Mouse (Mus musculus) hindbrain, embryonic 16.5 days (tissue): ENCODE data around the gene Olfr807. TPM values are rescaled to one million over a fixed set of nuclear protein-coding genes. Genes with fewer than 3 reads are reported as not detected.

ENCODE experiments used
- ATAC-seq: fragments of 200-750 bp; cut with Nextera tagmentation; 2 replicates; pipeline ENCODE4 v1.8.0; 2017; ENCODE audit warnings: moderate TSS enrichment, moderate library complexity
- H3K27ac ChIP-seq: fragments of 300-500 bp; sonication (generic); 2 replicates; pipeline ENCODE4 v1.5.1; 2014; ENCODE audit warnings: low read depth, mild to moderate bottlenecking, control low read depth, low read length, moderate library complexity
- H3K27me3 ChIP-seq: fragments of 300-500 bp; sonication (generic); replicated peaks from 2 replicates; pipeline ENCODE4 v1.6.1; 2014; ENCODE audit warnings: low read length; ENCODE audit not compliant: control insufficient read depth, insufficient read depth
- H3K36me3 ChIP-seq: fragments of 300-500 bp; sonication (generic); 2 replicates; pipeline ENCODE4 v1.6.1; 2014; ENCODE audit warnings: mild to moderate bottlenecking, low read length, moderate library complexity, mixed read lengths; ENCODE audit not compliant: control insufficient read depth, insufficient read depth
- H3K4me1 ChIP-seq: fragments of 300-500 bp; sonication (generic); 2 replicates; pipeline ENCODE4 v1.6.1; 2014; ENCODE audit warnings: low read depth, low read length; ENCODE audit not compliant: control insufficient read depth, insufficient read depth
- H3K4me2 ChIP-seq: fragments of 300-500 bp; sonication (generic); 2 replicates; pipeline ENCODE4 v1.6.1; 2014; ENCODE audit warnings: mild to moderate bottlenecking, low read length, control low read depth, moderate library complexity
- H3K4me3 ChIP-seq: fragments of 300-500 bp; sonication (generic); 2 replicates; pipeline ENCODE4 v1.5.1; 2014; ENCODE audit warnings: mild to moderate bottlenecking, low read length, control low read depth, moderate library complexity
- H3K9ac ChIP-seq: fragments of 300-500 bp; sonication (generic); 2 replicates; pipeline ENCODE4 v1.6.1; 2014; ENCODE audit warnings: low read depth, mild to moderate bottlenecking, control low read depth, low read length, moderate library complexity
- H3K9me3 ChIP-seq: fragments of 300-500 bp; sonication (generic); 2 replicates; pipeline ENCODE4 v1.6.1; 2014; ENCODE audit warnings: mild to moderate bottlenecking, low read length, moderate library complexity; ENCODE audit not compliant: control insufficient read depth
- WGBS: fragments of 180-500 bp; shearing (Covaris S2); extraction: QIAGEN DNeasy Blood & Tissue Kit; methylation state at CpG from one replicate; pipeline ENCODE4 v1.1.7; 2014; 5-methylcytosine and 5-hydroxymethylcytosine counted together
- polyA plus RNA-seq: library from polyadenylated mRNA; unstranded; fragments of >200 nt; fragmentation: Nextera tagmentation; extraction: Ambion mirVana; gene quantifications from 2 replicates; pipeline ENCODE4 v1.2.1, GENCODE M21; 2015

The Olfr807 gene
- not detected in 2 replicates for polyA plus RNA-seq

DNA sequence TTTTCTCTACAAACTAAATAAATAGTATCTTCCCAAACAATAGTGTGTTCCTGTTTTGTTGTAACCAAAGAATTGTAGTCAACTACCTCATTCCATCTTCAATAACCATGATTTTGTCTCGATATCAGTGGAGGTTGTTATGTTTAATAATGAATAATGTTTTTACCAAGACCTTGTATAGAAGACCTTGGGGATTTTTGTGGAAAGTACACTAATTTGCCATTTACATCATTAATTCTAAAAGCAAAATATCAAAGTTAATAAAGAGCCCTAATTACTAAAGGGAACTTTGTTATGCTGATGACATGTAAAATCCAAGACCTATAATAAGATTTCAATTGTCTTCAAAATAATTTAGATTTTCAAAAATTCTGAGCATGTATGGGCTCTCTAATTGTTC, at the start of gene Olfr807:
Olfr807 (minus strand) TSS at position 101 of the 400 bp plus-strand sequence.
- no peak for ATAC-seq
- H3K9me3 ChIP-seq = no peaks in the 10 kb centered on the region
- no peaks in the 10 kb centered on the region for H3K4me1 ChIP-seq
- no peak within 1 kb of the TSS for H3K4me2 ChIP-seq
- H3K27ac ChIP-seq = no peak within 1 kb of the TSS
- H3K36me3 ChIP-seq = no peaks in the 10 kb centered on the region
- WGBS = 88% methylated on average over 1 of the region's 1 CpGs
- no peaks in the 10 kb centered on the region for H3K27me3 ChIP-seq
- H3K9ac ChIP-seq = no peak within 1 kb of the TSS
- no peak within 1 kb of the TSS for H3K4me3 ChIP-seq

- Histone ChIP-seq H3K9ac (no peak within 1 kb of the TSS), H3K4me1 (no peaks in the 10 kb centered on the region), H3K36me3 (no peaks in the 10 kb centered on the region), H3K4me3 (no peak within 1 kb of the TSS), H3K4me2 (no peak within 1 kb of the TSS), H3K9me3 (no peaks in the 10 kb centered on the region), H3K27me3 (no peaks in the 10 kb centered on the region), H3K27ac (no peak within 1 kb of the TSS)
- 87% methylated on average over 4 of the region's 4 CpGs for WGBS
- ATAC-seq = no peak
These were observed 46.7 kb upstream of the Olfr807 start, which contains the start of gene Olfr811 for GRCm38 (mm10) chr10:129804296-129804695. Gene Olfr811 (minus strand): TSS chr10:129804396.

DNA sequence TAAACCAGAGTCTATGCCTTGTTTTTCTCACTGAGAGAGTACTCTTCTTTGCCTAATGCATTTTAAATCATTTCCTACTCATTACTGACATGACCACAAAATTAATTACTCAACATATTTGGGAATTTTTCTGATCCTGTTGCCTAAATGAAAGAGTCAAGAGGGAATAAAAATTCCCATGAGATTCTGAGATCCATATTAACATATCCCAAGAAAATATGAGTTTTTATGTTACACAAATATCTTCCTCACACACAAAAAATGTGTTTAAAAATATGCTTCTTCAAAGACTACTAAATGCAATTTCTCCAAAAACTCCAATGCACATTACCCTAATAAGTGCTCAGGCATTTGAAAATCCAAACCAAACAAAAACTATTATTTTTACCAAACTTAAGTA, 37.2 kb upstream of the Olfr807 start, which contains the start of gene Olfr810:
Olfr810 (minus strand) TSS at position 101 of the 400 bp plus-strand sequence.
- H3K9me3 ChIP-seq = no peaks in the 10 kb centered on the region
- no peaks in the 10 kb centered on the region for H3K36me3 ChIP-seq
- ATAC-seq = no peak
- no peak within 1 kb of the TSS for H3K4me2 ChIP-seq
- no peaks in the 10 kb centered on the region for H3K4me1 ChIP-seq
- no peaks in the 10 kb centered on the region for H3K27me3 ChIP-seq
- no peak within 1 kb of the TSS for H3K27ac ChIP-seq
- no peak within 1 kb of the TSS for H3K9ac ChIP-seq
- H3K4me3 ChIP-seq = no peak within 1 kb of the TSS

GRCm38 (mm10) chr10:129778123-129778522, 20.5 kb upstream of the Olfr807 start:
- H3K9me3 ChIP-seq = no peaks in the 10 kb centered on the region
- no peaks in the 10 kb centered on the region for H3K36me3 ChIP-seq
- H3K4me1 ChIP-seq = no peaks in the 10 kb centered on the region
- H3K27ac ChIP-seq = no peak overlapping the region
- H3K4me2 ChIP-seq = no peak overlapping the region
- no peaks in the 10 kb centered on the region for H3K27me3 ChIP-seq
- no peak overlapping the region for H3K9ac ChIP-seq
- H3K4me3 ChIP-seq = no peak overlapping the region
- no peak for ATAC-seq

- no peaks in the 10 kb centered on the region for H3K36me3 ChIP-seq
- H3K4me2 ChIP-seq = no peak within 1 kb of the TSS
- no peak within 1 kb of the TSS for H3K27ac ChIP-seq
- H3K9ac ChIP-seq = no peak within 1 kb of the TSS
- ATAC-seq = no peak
- no peaks in the 10 kb centered on the region for H3K27me3 ChIP-seq
- H3K4me3 ChIP-seq = no peak within 1 kb of the TSS
- no peaks in the 10 kb centered on the region for H3K4me1 ChIP-seq
- H3K9me3 ChIP-seq = no peaks in the 10 kb centered on the region
These were observed 16.7 kb upstream of the Olfr807 start, which contains the start of gene Olfr809 for GRCm38 (mm10) chr10:129774338-129774737. Gene Olfr809 (plus strand): TSS chr10:129774638.

DNA sequence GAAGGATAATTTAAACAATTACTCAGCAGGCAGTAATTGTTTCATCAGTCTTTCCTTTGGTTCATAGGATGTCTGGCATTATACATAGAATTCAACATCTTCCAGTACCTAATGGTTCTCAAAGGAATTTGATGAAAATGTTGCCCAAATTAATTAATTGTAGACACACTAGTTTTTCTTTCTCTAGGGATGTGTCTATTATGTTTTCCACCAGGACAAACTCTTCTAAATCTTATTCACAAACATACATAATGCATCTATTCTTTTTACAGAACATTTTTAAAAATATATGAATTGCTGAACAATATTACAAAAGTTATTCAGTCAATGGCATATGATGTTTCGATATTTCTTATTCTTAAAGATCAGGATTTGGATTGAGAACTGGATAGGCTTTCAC, 7.6 kb upstream of the Olfr807 start, which contains the start of gene Olfr808:
Olfr808 (plus strand) TSS at position 301 of the 400 bp plus-strand sequence.
- no peak within 1 kb of the TSS for H3K4me3 ChIP-seq
- H3K27me3 ChIP-seq = no peaks in the 10 kb centered on the region
- no peak within 1 kb of the TSS for H3K4me2 ChIP-seq
- no peaks in the 10 kb centered on the region for H3K4me1 ChIP-seq
- H3K36me3 ChIP-seq = no peaks in the 10 kb centered on the region
- 94% methylated on average over 1 of the region's 1 CpGs for WGBS
- H3K9me3 ChIP-seq = no peaks in the 10 kb centered on the region
- no peak for ATAC-seq
- H3K9ac ChIP-seq = no peak within 1 kb of the TSS
- H3K27ac ChIP-seq = no peak within 1 kb of the TSS

DNA sequence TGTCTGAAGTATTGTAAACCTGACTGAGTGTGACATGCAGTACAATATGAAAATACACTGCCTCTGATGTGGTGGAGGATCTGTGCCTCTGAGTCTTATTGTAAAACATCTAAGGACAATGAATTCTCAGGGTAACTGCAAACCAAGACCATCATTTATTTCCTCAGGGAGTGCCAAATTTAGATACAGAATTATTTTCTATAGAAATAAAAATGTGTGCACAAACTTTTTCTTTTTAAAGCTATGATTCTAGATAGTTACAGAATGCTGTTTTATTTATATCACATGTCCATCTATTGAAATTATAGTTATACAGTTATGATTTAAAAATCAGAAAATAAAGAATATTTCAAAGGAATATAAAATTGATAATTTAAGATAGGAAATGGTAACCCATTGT, 15.8 kb downstream of the Olfr807 start, which contains the start of gene Olfr806:
Olfr806 (minus strand) TSS at position 101 of the 400 bp plus-strand sequence.
- Histone ChIP-seq H3K4me2 (no peak within 1 kb of the TSS), H3K9me3 (no peaks in the 10 kb centered on the region), H3K4me1 (no peaks in the 10 kb centered on the region), H3K9ac (no peak within 1 kb of the TSS), H3K4me3 (no peak within 1 kb of the TSS), H3K36me3 (no peaks in the 10 kb centered on the region), H3K27ac (no peak within 1 kb of the TSS), H3K27me3 (no peaks in the 10 kb centered on the region)
- ATAC-seq = no peak

DNA sequence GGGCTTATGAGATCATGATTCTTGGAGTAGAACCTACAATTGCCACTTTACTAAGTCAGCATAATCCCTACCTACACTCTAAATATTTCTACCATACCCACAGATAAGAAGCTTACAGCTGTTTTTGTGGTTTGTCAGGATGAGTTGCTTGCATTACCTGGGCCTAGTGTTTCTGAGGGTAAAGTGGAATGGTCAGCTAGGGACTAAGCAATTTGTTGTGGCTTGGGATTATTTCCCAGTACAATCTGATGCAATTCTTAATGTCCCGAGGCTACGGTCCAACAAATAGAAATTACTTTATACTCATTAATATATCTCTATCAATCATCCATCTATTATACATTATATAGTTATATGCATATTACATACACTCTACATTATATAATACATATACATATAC, 28.3 kb downstream of the Olfr807 start, which contains the start of gene Olfr805:
Olfr805 (minus strand) TSS at position 101 of the 400 bp plus-strand sequence.
- H3K9ac ChIP-seq = no peak within 1 kb of the TSS
- no peak within 1 kb of the TSS for H3K27ac ChIP-seq
- H3K4me2 ChIP-seq = no peak within 1 kb of the TSS
- no peaks in the 10 kb centered on the region for H3K9me3 ChIP-seq
- H3K36me3 ChIP-seq = no peaks in the 10 kb centered on the region
- no peaks in the 10 kb centered on the region for H3K27me3 ChIP-seq
- H3K4me1 ChIP-seq = no peaks in the 10 kb centered on the region
- H3K4me3 ChIP-seq = no peak within 1 kb of the TSS
- 96% methylated on average over 2 of the region's 2 CpGs for WGBS
- no peak for ATAC-seq
